Mouse (Mus musculus) erythroid progenitor cell, adult 5-6 weeks (primary cell): ENCODE data around the gene Sp2. TPM values are rescaled to one million over a fixed set of nuclear protein-coding genes. Genes with fewer than 3 reads are reported as not detected.

Source experiments
- ATAC-seq: replicated peaks from 2 replicates; pipeline ENCODE4 v1.8.0; 2016; ENCODE audit warnings: moderate number of reproducible peaks, mild to moderate bottlenecking, moderate TSS enrichment, inconsistent platforms; ENCODE audit not compliant: poor library complexity, low FRiP score, severe bottlenecking
- total RNA-seq, 2 experiments: library from RNA; stranded (forward) in 1 of 2; stranded (reverse) in 1 of 2; fragments of 150-400 nt in 1 of 2; fragments of 186-747, 209-891 nt in 1 of 2; gene quantifications; 2 replicates each; pipeline versions ENCODE4 v1.2.3 to v1.2.4; 2015 to 2017; ENCODE audit warnings: low replicate concordance in 2 of 2

The Sp2 gene
- total RNA-seq, 2 experiments from 2014 or later, result 27.8 to 52.4 TPM

DNA sequence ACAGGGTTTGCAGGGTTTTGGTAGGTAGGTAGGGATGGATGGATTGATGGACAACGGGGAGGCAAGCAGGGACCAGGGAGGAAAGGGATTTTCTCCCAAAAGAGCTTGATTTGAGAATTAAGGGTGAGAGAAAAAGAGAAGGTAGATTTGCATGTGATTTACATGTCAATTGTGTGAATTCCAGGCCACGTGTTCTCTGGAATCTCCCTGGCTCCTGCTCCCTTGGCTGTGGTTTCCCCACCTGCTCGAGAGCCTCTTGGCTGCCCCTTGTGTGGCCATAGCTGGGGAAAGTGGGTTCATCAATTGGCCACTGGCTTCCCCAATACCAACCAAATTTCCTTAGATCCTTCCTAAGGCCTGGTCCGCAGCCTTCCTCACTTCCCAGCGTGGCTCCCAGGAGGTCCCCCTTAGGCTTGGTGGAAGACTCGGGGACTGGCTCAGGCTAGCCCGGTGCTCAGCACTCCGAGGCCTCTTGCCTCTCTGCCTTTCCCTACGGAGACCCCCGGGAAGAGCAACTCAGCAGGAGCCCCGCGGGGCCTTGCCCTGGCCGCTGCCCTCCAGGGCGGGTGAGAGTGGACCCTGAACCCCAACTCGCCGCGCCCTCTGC, 14.1 kb upstream of the Sp2 start:
- no peak for ATAC-seq

DNA sequence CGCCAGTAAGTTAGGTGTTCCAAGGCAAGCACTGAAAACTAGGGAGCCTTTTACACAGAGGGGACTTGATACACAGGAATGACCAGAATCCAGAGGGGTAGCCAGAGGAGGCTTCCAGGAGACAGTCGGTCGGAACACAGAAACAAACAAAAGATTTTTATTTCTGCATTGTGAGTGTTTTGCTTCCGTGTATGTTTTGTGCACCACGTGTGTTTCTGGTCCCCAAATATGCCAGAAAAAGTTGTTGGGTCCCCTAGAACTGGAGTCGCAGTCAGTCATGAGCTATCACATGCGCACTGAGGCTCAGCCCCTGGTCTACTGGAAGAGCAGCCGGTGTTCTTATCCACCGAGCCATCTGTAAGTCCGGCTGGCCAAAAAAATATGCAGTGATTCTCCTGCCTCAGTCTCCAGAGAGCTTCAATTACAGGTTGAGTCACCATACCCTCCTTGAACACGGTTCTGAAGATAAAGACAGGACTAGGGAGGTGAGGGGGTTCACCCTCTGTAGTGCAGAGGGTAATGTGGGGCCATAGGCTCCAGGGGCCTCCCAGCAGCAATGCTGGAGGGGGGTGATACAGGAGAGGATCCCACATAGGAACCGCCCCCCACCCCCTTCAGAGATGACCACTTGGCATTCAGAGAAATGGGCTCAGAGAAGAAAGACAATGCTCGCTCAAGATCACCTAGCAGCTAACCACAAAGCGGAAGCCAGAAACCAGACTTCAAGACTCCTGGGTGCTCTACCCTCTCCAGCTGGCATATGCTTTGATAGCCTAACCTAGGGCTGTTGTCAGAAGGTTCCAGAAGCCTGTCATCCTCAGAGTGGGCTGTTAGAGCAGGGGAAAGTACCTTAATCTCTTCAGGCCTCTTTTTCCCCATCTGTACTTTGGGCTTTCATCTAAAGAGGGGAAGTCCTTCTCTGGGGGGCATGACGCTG, 13.3 kb upstream of the Sp2 start:
- no peak for ATAC-seq

DNA sequence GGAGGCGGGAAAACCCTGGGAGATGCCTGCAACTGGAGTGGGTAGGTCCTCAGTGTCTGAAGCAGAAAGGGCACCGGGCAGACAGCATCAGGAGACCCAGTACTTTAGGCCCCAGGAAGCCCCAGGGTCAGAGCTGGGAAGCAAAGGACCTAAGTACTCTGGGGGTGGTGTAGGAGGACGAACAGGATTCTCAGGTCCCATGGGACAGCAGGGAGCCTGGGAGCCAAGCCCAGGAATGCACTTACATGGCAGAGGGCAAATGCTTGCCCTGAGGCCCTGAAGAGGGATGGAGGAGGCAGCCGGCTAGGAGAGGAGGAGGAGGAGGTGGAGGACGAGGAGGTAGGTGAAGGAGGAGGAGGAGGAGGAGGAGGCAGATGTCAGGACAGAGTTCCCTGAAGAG, 12.3 kb upstream of the Sp2 start:
- ATAC-seq, result no peak

GRCm38 (mm10) chr11:96992722-96993311, 10.1 kb upstream of the Sp2 start:
- ATAC-seq, result no peak

- no peak for ATAC-seq
Measured at GRCm38 (mm10) chr11:96991501-96991900, 8.7 kb upstream of the Sp2 start.

- no peak for ATAC-seq
Measured at GRCm38 (mm10) chr11:96987873-96988655, 5.3 kb upstream of the Sp2 start.

- ATAC-seq, result no peak
Measured at GRCm38 (mm10) chr11:96986463-96986862, 3.7 kb upstream of the Sp2 start.

- no peak for ATAC-seq
Measured at GRCm38 (mm10) chr11:96984903-96985302, 2.1 kb upstream of the Sp2 start.

GRCm38 (mm10) chr11:96982355-96982754, 404 bp downstream of the Sp2 start:
- no peak for ATAC-seq

DNA sequence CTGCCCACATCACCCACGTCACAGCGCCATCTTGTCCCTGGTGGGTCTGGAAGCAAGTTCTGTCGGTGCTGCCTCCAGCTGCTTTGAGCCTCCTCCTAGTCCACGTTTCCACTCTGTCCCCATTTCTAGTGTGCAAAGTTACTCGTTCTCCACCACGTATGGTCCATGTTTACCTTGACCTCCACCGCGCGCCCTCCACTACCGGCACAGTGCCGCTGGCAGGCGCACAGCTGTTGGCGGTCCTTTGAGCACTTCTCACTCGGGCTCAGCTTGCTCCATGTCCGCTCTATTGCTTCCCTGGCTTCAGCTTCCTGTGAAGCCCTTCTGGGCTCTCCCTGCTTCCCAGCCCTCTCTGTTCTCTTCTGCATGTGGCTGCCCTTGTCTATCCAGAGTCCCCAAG, 1.3 kb downstream of the Sp2 start:
- no peak for ATAC-seq

GRCm38 (mm10) chr11:96980021-96980420, 2.7 kb downstream of the Sp2 start:
- no peak for ATAC-seq

DNA sequence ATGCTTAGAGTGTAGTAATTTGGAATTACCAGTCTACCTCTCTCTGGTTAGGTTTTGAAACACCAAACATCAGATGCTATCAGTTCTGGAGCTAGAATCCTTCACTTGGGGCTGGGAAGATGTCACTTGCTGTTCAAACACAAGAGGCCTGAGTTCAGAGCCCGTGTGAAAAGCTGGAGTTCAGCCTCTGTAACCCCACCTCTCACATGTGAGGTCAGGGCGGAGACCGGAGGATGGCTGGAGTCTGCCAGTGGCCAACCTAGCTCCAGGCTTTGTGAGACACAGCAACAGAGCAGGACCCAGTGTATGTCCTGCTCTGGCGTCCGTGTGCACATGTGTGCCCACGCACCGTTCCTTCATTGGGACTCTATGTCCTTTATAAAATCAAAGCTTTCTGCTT, 3.4 kb downstream of the Sp2 start:
- no peak for ATAC-seq

GRCm38 (mm10) chr11:96978401-96979246, 4.1 kb downstream of the Sp2 start:
- ATAC-seq, result no peak

GRCm38 (mm10) chr11:96977606-96978400, 5.0 kb downstream of the Sp2 start:
- ATAC-seq, result peak; percentile 87

GRCm38 (mm10) chr11:96976911-96977591, 5.7 kb downstream of the Sp2 start:
- peak; percentile 56 for ATAC-seq

GRCm38 (mm10) chr11:96976379-96976687, 6.4 kb downstream of the Sp2 start:
- ATAC-seq, result no peak

DNA sequence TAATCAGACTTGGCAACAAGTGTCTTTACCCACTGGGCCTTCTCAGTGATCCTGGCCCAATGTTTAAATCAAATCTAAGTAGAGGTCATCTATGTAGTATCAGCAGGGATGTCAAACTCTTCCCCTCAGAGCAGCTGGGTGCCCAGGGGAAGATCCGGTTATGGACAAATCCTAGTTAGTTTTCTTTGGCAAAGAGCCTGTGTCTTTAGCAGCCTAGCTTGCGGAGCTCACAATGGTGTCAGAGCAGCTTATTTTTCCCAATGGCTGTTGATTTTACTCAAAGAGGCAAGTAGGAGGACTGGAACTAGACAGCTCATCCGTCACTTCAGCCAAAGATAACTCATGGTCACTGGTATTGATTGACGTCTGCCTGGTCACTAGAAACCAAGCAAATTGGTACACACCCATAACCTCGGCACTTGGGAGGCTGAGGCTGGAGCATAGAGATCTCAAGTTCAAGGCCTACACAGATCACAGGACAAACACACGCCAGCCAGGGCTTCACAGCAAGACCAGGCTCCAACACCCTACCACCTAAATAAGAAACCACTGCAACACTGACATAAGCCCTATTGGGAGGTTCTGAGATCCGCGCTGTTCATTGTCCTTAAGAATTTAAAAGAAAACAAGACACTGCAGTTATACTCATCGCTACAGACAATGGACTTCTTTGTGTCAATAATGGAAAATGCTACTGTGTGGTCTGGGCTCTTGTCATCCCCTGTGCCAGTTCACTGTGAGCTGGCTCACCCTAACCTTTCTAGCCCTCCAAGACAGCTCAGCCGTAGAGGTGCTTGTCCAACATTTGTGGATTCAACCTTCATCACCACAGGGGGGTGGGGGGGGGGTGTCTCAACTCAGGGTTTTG, 7.0 kb downstream of the Sp2 start:
- no peak for ATAC-seq
